Mouse (Mus musculus) heart, adult 2 months (tissue): ENCODE data around the gene Add2.

Source experiments
- CTCF ChIP-seq: fragments of 200-600 bp; IDR thresholded peaks from 2 replicates; pipeline ENCODE4 v1.8.1; 2022; ENCODE audit warnings: antibody characterized with exemption, mild to moderate bottlenecking, moderate library complexity
- EP300 ChIP-seq: fragments of 200-500 bp; IDR thresholded peaks from 2 replicates; pipeline ENCODE4 v1.6.1; 2011; ENCODE audit warnings: low read depth, low read length, control low read depth; ENCODE audit not compliant: insufficient read depth
- POLR2A ChIP-seq: fragments of 200-500 bp; IDR thresholded peaks from 2 replicates; pipeline ENCODE4 v1.6.1; 2011; ENCODE audit warnings: mild to moderate bottlenecking, low read depth, low read length, control low read depth; ENCODE audit not compliant: insufficient read depth

DNA sequence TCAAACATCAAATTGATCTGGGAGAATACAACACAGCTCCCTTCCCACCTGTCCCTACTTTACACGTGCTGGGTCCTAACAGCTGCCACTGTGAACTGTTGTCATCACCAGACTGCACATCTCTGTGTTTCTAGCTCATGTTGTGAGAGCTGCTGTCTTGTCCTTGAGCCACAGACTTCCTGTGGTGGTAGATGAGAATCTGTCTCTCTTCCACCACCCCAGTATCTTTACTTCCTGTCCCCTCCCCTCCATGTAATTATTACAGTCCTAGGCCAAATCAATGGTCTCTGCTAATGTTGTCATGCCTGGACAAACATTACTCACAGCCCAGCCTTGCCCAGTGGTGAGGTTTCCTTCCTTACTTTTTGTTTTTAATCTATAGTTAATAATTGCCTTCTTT lies 105.4 kb downstream of the Add2 start:
- TF ChIP-seq CTCF, result no peak
- TF ChIP-seq EP300, result no peak
- TF ChIP-seq POLR2A, result no peak
